Mouse (Mus musculus) T-helper 17 cell (primary cell): ENCODE data around the gene Scfd2.

ENCODE experiments used
- in situ Hi-C, 2 experiments: fragments of 300-600 bp; cut with MboI, MseI; formaldehyde crosslinking; loops; 1 replicate in 1 of 2; 2 replicates in 1 of 2; pipeline ENCODE4 v1.15.1; 2025; ENCODE audit warnings: high pct_unique_total_duplicates in 2 of 2

The Scfd2 gene

DNA sequence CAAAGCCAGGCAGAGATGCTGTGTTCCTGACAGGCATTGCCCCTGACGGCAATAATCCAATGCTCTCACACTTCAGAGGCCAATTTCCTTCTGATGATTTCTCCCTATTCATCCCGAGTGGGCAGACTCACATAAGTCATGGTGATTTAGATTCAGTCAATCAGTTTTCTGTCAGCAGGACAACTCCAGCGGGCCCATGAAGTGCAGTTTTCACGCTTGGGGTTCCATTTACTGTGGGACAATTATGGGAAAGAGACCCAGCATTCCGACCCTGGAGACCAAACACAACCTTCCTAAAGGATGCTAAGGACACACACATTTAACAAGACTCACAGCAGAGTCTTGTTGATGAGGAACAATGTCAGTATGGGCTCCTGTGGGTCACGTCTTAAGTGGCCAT is 217.1 kb downstream of the Scfd2 start:
- in situ Hi-C loops = loop anchor here (5.0 to 25.0 kb wide), 4 partner anchors 273 to 840 kb away; partner anchors contain the start of gene Pdgfra (in 2 of the 2)

DNA sequence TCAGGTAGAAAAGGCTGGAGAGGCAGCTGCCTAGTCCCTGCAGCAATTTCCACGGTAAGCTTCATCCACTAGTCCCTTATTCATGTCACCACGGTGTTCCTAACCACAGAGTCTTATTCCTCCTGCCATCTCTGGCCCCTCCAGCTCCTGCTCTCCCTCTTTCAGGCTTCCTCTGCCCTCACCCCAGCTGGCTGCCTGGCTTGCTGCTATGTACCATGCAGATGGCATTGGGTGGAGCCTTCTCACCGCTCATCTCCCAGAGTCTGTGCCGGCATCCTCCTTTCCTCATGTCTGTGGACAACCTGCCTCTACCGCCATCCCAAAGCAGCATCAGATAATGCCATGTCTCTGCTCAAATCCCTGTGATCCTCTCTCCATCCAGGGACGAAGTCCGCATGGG is 218.0 kb downstream of the Scfd2 start:
- in situ Hi-C loops = loop anchor here (5.0 to 25.0 kb wide), 4 partner anchors 274 to 841 kb away; partner anchors contain the start of gene Pdgfra (in 2 of the 2)

DNA sequence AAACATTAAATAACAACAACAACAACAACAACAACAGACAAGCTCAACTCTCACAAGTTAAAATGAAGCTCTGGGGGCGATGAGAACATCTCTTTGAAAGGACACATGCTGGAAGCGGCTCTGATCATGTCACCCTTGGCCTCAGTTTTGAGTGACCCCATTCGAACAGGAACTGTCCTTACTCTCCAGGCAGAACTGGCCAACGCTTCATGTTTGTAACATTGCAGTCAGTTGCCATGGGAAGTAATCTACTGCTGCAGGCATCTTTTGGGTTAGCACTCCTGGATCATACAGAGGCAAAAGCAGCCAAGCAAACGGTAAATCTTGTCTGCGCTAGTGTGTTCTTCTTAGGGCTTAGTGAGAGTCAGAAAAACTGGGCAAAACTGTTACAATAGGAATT is 219.7 kb downstream of the Scfd2 start:
- in situ Hi-C loops = loop anchor here (5.0 to 25.0 kb wide), 4 partner anchors 275 to 843 kb away; partner anchors contain the start of gene Pdgfra (in 2 of the 2)

DNA sequence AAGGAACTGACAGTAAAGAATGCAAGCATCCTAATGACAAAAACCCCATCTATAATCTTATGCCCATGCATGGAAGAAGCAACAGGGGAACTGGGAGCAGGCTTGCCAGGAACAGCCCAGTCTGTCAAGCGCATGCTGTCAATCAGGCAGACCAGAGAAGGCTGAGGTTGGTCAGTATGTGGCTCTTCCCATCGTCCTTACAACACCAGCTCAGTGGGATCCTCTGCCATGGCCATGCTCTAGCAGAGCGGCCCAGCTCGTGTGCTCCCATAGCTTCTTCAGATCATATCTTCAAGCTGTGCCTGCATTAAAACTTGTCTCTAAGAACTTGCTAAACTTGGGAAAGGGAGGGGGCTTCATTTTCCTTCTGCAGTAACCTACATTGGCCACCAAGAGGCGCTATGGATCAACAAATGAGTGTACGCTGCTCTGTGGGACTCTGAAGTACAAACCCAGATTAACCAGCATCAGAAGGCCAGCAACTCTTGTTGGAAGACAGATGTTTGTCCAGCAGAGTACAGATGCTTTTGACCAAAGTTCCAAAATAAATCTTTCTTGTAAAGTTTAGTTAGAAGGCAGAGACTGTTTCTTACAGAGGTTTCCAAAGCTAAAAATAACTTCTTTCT is 220.2 kb downstream of the Scfd2 start:
- in situ Hi-C loops = loop anchor here (5.0 to 25.0 kb wide), 4 partner anchors 276 to 843 kb away; partner anchors contain the start of gene Pdgfra (in 2 of the 2)

DNA sequence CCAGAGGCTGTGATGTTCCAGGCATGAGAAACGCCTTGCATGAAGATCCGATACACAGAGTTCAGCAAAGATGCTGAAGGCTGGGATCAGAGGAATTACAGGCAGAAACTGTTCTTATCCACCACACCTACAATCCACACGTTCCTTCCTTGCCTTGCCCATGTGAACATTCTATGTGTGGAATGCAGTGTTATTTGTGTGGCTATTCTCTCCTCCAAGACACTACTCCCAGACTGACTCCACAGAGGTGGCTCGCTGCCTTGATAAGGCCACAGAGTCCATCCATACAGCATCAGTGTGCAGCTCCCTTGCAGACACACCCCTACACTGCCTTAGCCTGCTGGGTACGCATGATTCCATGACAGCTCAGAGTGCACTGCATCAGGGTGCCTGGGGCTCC is 221.5 kb downstream of the Scfd2 start:
- in situ Hi-C loops = loop anchor here (5.0 to 25.0 kb wide), 4 partner anchors 277 to 845 kb away; partner anchors contain the start of gene Pdgfra (in 2 of the 2)

DNA sequence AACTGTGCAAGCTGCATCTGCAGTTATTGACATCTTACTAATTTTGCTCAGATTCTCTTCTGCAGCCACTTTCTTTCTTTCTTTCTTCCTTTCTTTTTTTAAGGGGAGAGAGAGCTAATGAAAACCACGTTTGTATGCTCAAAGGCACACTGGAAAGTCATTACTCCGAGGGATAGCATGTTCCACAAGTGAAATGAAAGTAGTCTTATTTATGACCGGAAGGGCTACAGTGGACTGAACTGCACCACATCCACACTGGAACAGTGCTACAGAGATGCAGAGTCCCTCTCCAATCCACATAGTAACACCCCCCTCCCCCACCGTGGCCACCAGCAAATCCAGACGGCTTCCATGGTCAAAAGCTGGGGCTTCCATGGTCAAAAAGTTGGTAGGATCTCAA is 224.3 kb downstream of the Scfd2 start:
- in situ Hi-C loops = loop anchor here in 1 of 2 experiments (25.0 kb wide), 1 partner anchor 280 kb away; no protein-coding TSS in a partner anchor

- in situ Hi-C loops = loop anchor here in 1 of 2 experiments (25.0 kb wide), 1 partner anchor 282 kb away; no protein-coding TSS in a partner anchor
Measured at GRCm38 (mm10) chr5:74305533-74306189, 225.9 kb downstream of the Scfd2 start.

DNA sequence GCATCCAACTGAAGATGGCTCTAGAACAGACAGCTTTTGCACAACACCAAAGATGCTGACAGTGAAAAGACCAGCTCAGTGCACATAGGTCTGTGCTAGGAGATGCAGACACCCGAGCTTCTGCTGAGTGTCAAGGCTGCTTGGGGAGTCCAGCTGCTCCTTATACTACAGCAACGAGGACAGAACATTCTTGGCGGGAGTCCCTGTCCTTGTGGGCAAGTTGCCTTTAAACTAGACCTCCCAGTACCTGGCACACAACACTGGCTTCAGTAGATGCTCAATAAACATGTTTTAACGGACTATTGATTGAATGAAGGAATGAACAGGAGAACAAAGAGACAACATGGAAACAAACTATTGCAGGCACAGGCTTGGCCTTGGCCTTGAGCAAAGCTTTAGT is 226.8 kb downstream of the Scfd2 start:
- in situ Hi-C loops = loop anchor here in 1 of 2 experiments (25.0 kb wide), 1 partner anchor 283 kb away; no protein-coding TSS in a partner anchor

DNA sequence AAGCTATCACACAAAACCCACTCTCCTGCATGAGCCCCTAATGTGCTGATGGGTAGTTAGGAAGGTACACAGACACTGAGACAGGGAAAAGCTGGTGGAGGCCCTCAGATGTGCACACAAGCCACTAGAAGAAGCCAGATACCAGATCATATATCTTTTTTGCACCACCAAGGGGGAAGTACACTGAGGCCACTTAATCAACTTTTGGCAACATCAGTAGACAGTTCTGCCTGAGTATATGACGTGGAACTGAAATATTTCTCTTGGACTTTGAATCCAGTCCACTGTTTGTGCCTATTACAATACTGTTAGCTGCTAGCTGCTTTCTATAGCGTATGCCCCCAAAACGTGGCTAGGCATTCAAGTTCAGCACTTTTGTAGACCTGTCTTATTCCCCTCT is 229.2 kb downstream of the Scfd2 start:
- in situ Hi-C loops = loop anchor here in 1 of 2 experiments (25.0 kb wide), 1 partner anchor 285 kb away; no protein-coding TSS in a partner anchor

DNA sequence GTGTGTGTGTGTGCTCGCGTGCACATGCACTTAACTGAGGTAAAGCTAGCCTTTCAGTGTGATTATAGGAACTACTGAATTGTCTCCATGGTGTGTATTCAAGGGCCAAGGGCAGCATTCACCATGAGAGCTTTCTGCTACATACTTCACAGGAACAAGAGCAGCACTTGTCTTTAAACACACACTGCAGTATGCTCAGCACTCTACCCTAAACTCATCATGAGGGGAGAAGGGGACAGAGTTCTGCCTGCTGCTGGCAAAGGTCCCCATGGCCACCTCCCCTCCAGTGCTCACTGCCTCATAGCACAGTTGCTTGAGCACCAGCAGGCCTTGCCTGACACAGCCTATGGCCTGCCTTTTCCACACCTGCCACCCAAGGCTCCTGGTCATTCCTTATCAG is 230.1 kb downstream of the Scfd2 start:
- in situ Hi-C loops = loop anchor here in 1 of 2 experiments (25.0 kb wide), 1 partner anchor 286 kb away; no protein-coding TSS in a partner anchor

DNA sequence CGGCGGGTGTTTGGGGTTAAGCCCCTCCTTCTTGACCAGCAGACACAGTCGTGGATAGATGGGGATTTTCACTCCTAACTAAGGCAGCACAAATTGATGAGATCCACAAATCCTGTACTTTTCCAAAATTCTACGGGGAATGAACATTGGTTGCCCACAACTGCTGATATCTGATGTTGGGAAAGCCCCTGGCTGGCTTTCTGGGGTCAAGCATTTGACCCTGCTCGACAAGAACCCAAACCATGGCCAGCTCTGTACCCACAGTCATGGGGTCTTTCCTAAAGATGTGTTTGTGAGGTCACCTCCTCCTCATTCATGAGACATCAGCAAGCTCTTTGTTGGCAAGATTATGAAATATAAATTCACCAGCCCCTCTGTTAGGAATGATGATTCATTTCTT is 230.6 kb downstream of the Scfd2 start:
- in situ Hi-C loops = loop anchor here in 1 of 2 experiments (25.0 kb wide), 1 partner anchor 286 kb away; no protein-coding TSS in a partner anchor

- in situ Hi-C loops = loop anchor here in 1 of 2 experiments (25.0 kb wide), 1 partner anchor 287 kb away; no protein-coding TSS in a partner anchor
Measured at GRCm38 (mm10) chr5:74300140-74300539, 231.4 kb downstream of the Scfd2 start.

- in situ Hi-C loops = loop anchor here in 1 of 2 experiments (5.0 to 25.0 kb wide), 2 partner anchors 360 to 445 kb away; no protein-coding TSS in a partner anchor
Measured at GRCm38 (mm10) chr5:74297113-74297512, 234.4 kb downstream of the Scfd2 start.

- in situ Hi-C loops = loop anchor here in 1 of 2 experiments (5.0 to 25.0 kb wide), 2 partner anchors 359 to 444 kb away; no protein-coding TSS in a partner anchor
Measured at GRCm38 (mm10) chr5:74296096-74296495, 235.5 kb downstream of the Scfd2 start.

DNA sequence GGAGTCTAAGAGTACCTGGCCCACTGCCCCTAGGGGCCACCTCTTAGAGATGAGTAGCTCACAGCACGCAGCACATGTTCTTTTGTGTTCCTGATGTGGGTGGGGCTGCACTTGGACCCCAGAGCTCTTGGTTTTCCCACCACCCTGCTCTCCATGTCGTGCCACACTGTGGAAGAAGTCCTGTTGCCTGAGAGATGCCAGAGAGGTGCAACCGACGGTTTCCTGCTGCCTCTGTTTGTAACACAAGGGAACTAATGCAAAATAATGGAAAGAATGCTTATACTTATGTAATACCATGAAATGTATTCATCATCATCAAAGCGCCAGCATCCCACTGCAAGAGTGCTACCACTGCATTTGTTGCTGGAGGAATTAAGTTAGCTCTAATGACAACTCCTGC is 238.0 kb downstream of the Scfd2 start:
- in situ Hi-C loops = loop anchor here in 1 of 2 experiments (25.0 kb wide), 1 partner anchor 356 kb away; no protein-coding TSS in a partner anchor

GRCm38 (mm10) chr5:74292050-74292449 is 239.5 kb downstream of the Scfd2 start:
- in situ Hi-C loops = loop anchor here in 1 of 2 experiments (25.0 kb wide), 1 partner anchor 355 kb away; no protein-coding TSS in a partner anchor

- in situ Hi-C loops = loop anchor here in 1 of 2 experiments (25.0 kb wide), 1 partner anchor 354 kb away; no protein-coding TSS in a partner anchor
Measured at GRCm38 (mm10) chr5:74291575-74291974, 240.0 kb downstream of the Scfd2 start.

- in situ Hi-C loops = loop anchor here in 1 of 2 experiments (25.0 kb wide), 1 partner anchor 353 kb away; no protein-coding TSS in a partner anchor
Measured at GRCm38 (mm10) chr5:74289957-74290356, 241.6 kb downstream of the Scfd2 start.

DNA sequence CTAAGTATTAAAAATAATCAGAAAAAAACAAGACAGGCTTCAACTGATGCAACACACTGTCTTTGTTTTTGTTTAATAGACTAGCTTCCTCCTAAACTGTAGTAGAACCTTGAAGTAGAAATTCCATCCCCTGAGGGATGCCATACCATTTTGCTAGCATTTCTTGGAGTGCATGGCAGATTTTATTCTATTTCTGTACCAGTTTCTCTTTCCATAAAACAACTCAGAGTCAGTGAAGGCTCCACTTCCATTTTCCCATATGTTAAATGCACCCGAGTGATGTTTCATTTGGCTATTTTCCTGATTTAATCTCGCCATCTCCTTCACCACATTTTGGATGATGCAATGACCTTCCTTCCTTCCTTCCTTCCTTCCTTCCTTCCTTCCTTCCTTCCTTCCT is 243.4 kb downstream of the Scfd2 start:
- in situ Hi-C loops = loop anchor here in 1 of 2 experiments (25.0 kb wide), 1 partner anchor 351 kb away; no protein-coding TSS in a partner anchor

DNA sequence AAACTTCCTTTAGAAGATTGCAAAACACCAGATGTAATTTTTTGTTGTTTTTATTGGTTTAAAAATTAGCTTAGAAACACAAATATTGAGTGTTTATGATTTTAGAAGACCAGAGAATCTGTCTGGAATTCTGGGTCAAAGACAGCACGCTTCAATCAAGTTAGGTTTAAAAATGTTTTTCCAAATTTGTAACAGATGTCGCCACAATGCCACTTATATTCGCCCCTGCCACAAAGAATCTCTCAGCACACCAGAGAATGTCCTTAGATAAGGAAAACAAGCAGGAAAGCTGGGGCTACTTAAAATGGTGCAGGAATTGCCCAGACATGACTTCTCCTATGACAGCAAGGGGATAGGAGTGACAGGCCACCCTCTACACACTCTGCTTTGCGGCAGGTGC is 245.3 kb downstream of the Scfd2 start:
- in situ Hi-C loops = loop anchor here in 1 of 2 experiments (25.0 kb wide), 1 partner anchor 349 kb away; no protein-coding TSS in a partner anchor

DNA sequence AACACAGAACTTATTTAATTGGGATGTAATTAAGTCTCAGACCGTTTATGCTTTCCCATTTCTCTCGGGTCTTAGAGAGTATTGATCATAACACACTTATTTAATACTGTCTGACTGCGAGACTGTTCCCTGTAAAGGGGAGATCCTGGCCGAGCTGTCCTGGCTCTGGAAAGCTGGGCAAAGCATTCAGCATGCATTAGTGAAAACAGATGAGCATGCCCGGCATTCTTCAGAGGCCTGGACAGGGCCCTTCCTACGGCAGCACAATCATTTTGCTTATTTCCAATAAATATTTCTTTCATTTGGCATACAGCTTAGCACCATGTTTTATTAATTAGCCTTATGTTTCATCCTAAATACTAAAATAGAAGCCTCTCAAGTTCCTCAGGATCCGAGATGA is 245.8 kb downstream of the Scfd2 start:
- in situ Hi-C loops = loop anchor here in 1 of 2 experiments (25.0 kb wide), 1 partner anchor 348 kb away; no protein-coding TSS in a partner anchor
